Mouse (Mus musculus): ENCODE measurements at regions not wholly inside any gene's neighbourhood (a gene's known extent, or its start where the extent isn't known, plus 50 kb on each side); places are given as distances from the start of the nearest gene placed in this dataset.

DNA sequence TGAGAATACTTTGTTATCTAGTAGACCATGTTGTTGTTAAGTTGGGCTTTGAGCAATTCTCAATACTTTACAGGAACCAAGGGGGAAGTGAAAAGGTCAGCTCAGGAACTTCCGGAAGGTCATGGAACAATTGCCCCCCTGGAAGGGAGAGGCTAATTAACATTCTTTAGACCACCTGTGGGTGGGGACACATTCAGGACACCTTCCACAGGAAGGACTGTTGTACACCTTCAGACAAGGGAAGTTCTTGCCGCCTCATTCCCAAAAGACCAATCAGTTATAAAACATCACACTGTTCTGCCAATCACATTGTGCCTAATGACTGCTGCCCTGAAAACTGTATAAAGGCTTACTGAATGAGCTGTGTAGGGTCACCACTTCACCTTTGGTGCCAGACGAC lies 701.2 kb downstream of the Trib2 start:
- no peak for TF ChIP-seq CTCF (IDR thresholded peaks at IDR 0.05; ENCODE audit: borderline replicate concordance, control insufficient read depth, extremely low read depth, insufficient read depth, low read length, poor library complexity)
- TF ChIP-seq POLR2A (IDR thresholded peaks at IDR 0.05; ENCODE audit: control insufficient read depth, extremely low read depth, insufficient read depth, low read length, poor library complexity): no peak
